Mouse (Mus musculus): Measurements from ENCODE around the gene Atp1a2. TPM values are rescaled to one million over a fixed set of nuclear protein-coding genes. Genes with fewer than 3 reads are reported as not detected.

Atp1a2 gene
- polyA plus RNA-seq, 1 experiment, result 567 TPM

DNA sequence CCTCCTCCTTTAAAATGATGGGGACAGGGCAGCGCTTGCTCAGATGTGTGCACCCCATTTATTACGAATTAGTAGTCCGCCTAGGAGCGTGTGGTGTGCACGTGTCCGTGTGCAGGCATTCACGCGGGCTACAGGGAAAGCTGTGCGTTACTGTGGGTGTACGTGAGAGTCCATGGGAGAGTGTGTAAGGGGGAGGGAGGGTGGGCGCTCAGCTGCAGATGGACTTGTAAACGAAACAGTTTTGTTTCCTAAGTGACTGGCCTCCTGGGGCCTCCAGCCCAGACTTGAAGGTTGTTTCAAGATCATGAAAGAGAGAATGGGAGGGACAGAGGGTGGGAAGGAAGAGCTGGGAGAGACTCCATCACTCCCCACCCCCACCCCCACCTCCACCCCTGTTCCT lies 3.3 kb upstream of the Atp1a2 start:
- H3K27ac ChIP-seq (ENCODE audit: insufficient read depth, low read length), result peak overlapping the region; percentile 79
- TF ChIP-seq POLR2A (IDR thresholded peaks at IDR 0.05; ENCODE audit: extremely low read depth, insufficient read depth, low read length), result no peak
- TF ChIP-seq CTCF (IDR thresholded peaks at IDR 0.05; ENCODE audit: extremely low read depth, insufficient read depth, low read length), result no peak
- peaks cover 8% of the 10 kb centered on the region for H3K4me1 ChIP-seq (ENCODE audit: control insufficient read depth, insufficient read depth, low read length)
- H3K4me3 ChIP-seq (ENCODE audit: insufficient read depth, low read length), result no peak overlapping the region

DNA sequence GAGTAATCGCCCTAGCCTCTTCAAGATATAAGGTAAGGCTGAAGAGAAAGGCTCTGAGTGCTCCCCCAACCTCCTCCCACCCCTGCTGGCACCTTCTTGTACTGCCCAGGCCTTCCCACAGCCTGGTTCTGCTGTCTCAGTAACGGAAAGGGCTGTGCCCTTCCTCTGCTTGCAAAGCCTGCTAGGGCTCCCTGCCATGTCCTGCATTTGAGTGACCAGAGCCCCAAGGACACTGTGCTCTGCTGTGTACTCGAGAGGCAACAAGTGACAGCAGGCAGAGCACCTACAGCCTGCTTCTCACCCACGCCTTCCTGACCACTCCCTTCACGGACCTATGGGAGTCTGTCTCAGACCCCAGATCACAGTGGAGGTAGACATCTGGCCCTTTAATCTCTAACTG lies 2.4 kb upstream of the Atp1a2 start:
- no peak overlapping the region for H3K4me3 ChIP-seq (ENCODE audit: insufficient read depth, low read length)
- peaks cover 7% of the 10 kb centered on the region for H3K4me1 ChIP-seq (ENCODE audit: control insufficient read depth, insufficient read depth, low read length)
- peak overlapping the region; percentile 79 for H3K27ac ChIP-seq (ENCODE audit: insufficient read depth, low read length)
- TF ChIP-seq CTCF (IDR thresholded peaks at IDR 0.05; ENCODE audit: extremely low read depth, insufficient read depth, low read length), result no peak
- no peak; the same call in 1 of the 2 replicates for TF ChIP-seq POLR2A (IDR thresholded peaks at IDR 0.05; ENCODE audit: extremely low read depth, insufficient read depth, low read length)

DNA sequence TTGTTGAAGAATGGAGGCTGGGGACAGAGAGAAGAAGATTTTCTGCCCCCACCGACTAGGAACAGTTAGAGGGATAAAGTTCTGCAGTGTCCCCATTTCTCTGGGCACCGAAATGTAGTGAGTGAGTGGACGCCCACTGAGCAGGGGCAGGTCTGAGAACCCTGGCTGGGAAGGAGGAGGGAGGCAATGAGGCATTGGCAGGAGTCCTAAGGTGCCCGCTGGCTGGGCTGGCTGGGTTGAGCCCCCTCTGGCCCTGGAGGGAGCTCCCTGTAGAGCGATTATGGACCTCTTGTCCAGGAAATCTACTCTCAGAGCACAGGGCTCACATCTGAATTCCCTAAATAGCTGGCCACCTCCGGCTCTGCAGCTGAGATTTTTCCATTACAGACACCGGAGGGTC lies 1.7 kb upstream of the Atp1a2 start:
- Histone ChIP-seq H3K27ac (ENCODE audit: insufficient read depth, low read length) (peak overlapping the region; percentile 79; the same call in 1 of the 2 replicates), H3K4me3 (ENCODE audit: insufficient read depth, low read length) (no peak overlapping the region), H3K4me1 (ENCODE audit: control insufficient read depth, insufficient read depth, low read length) (peaks cover 7% of the 10 kb centered on the region)
- no peak for TF ChIP-seq CTCF (IDR thresholded peaks at IDR 0.05; ENCODE audit: extremely low read depth, insufficient read depth, low read length)
- no peak for TF ChIP-seq POLR2A (IDR thresholded peaks at IDR 0.05; ENCODE audit: extremely low read depth, insufficient read depth, low read length)

DNA sequence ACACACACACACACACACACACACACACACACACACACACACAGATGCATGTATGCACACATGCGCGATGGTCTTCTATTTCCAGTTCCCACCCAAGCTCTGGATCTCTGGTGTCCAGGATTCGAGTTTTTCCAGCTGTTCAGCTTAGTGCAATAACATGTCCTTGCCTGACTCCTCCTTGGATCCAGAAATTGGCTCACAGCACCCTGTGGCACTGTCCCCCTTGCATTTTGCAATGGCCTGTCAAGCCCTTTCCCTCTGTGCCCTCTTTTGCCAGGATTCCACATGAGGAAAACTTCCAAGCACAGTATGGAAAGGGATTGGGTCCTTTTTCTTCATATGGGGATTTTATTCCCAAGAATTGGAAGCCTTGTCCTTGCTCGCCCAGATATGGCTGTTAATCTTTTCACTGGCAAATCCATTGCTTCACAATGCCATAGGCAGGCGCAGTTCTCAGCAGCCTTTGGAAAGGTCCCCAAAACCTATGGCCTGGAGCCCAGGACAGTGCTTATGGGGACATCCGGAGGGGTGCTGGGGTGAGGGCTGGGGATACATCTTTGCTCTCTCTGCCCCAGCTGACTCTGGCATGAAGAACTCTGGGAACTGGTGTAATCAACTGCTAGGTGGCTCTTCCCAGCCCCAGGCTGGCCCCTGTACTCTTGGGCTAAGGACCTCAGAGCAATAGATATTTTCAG lies 901 bp downstream of the Atp1a2 start:
- peaks cover 11% of the 10 kb centered on the region for H3K4me1 ChIP-seq (ENCODE audit: control insufficient read depth, insufficient read depth, low read length)
- peak overlapping the region; percentile 60 for H3K4me3 ChIP-seq (ENCODE audit: insufficient read depth, low read length)
- H3K27ac ChIP-seq (ENCODE audit: insufficient read depth, low read length), result peak overlapping the region; percentile 89
- TF ChIP-seq CTCF (IDR thresholded peaks at IDR 0.05; ENCODE audit: extremely low read depth, insufficient read depth, low read length) (no peak), POLR2A (IDR thresholded peaks at IDR 0.05; ENCODE audit: extremely low read depth, insufficient read depth, low read length) (no peak)

DNA sequence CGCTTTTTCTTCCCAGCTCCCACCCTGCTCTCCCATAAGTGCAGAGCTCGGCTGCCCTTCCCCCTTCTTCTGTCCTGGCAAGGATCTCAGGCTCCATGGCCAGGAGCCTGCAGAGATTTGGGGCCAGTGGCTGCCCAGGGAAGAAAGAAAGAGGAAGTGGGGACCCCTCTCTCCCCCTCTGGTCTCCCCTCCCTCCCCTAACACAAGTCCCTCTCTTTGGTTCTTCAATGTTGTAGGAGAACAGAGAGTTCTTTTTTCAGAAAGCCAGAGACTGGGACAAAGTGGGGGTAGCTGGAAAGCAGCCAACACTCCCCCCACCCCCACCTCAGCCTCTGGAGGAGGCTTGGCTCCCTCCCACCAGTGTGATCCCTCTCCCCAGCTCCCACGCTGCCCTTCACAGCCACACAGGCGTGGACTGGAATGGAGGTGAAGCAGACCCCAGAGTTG lies 2.1 kb downstream of the Atp1a2 start:
- TF ChIP-seq POLR2A (IDR thresholded peaks at IDR 0.05; ENCODE audit: extremely low read depth, insufficient read depth, low read length) (0 out of 2 replicates have a peak, but pooled peaks have one; percentile 23), CTCF (IDR thresholded peaks at IDR 0.05; ENCODE audit: extremely low read depth, insufficient read depth, low read length) (no peak)
- H3K27ac ChIP-seq (ENCODE audit: insufficient read depth, low read length), result peak overlapping the region; percentile 89
- H3K4me3 ChIP-seq (ENCODE audit: insufficient read depth, low read length), result peak overlapping the region; percentile 60
- peaks cover 11% of the 10 kb centered on the region for H3K4me1 ChIP-seq (ENCODE audit: control insufficient read depth, insufficient read depth, low read length)

DNA sequence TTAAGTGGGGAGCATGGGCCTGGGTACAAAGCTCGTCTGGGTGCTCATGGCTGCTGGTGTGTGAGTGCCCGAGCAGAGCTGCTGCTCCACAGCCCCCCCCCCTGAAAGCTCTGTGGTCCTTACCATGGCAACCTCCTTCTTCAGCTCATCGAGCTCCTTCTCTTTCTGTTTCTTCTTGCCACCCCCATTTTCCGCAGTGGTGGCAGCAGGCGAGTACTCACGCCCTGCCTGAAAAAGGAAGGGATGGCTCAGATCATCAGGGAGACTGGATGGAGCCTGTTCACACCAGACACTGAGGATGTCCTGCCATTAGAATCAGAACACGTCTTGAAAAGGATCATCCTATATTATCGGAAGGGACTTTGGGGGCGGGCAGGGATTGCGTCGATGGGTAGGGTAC lies 4.4 kb downstream of the Atp1a2 start:
- no peak for TF ChIP-seq CTCF (IDR thresholded peaks at IDR 0.05; ENCODE audit: extremely low read depth, insufficient read depth, low read length)
- no peak for TF ChIP-seq POLR2A (IDR thresholded peaks at IDR 0.05; ENCODE audit: extremely low read depth, insufficient read depth, low read length)
- Histone ChIP-seq H3K4me1 (ENCODE audit: control insufficient read depth, insufficient read depth, low read length) (peaks cover 9% of the 10 kb centered on the region), H3K27ac (ENCODE audit: insufficient read depth, low read length) (peak overlapping the region; percentile 77), H3K4me3 (ENCODE audit: insufficient read depth, low read length) (no peak overlapping the region)

DNA sequence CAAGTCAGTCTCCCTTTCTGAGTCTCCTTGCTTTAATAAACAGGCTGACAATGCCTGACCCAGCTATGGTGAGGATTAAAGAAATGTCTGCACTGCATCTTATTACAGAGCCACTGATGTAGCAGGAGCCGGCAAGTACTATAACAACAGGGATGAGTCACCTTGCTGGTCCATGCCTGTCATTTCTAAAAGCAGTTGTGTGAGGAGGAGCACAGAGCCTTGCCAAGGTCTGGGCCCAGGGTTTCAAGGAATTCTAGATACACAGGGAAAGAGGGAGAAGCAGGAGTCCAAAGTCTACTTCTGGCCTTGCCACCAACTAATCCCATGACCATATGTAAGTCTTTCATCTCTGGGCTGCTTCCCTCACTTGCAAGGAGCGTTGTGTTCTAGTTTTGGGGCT lies 5.0 kb downstream of the Atp1a2 start:
- no peak overlapping the region for H3K4me3 ChIP-seq (ENCODE audit: insufficient read depth, low read length)
- H3K27ac ChIP-seq (ENCODE audit: insufficient read depth, low read length), result peak overlapping the region; percentile 77
- TF ChIP-seq CTCF (IDR thresholded peaks at IDR 0.05; ENCODE audit: extremely low read depth, insufficient read depth, low read length) (no peak), POLR2A (IDR thresholded peaks at IDR 0.05; ENCODE audit: extremely low read depth, insufficient read depth, low read length) (0 out of 2 replicates have a peak, but pooled peaks have one; percentile 6)
- H3K4me1 ChIP-seq (ENCODE audit: control insufficient read depth, insufficient read depth, low read length), result peaks cover 7% of the 10 kb centered on the region

DNA sequence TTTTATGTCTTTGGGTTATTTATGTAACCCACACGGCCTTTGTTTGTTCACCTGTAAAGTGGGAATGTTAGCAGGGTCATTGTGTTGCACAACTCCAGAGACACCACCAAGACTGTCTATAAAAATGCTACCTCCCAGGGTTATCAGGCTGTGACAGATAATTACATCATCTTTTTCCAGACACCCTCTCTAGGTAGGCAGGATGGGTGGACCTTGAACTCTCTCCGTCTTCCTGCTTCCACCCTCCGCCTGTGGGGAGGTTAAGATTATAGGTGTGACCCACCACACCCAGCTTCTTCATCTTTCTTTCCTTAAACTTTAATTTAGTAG lies 8.3 kb downstream of the Atp1a2 start:
- H3K27ac ChIP-seq (ENCODE audit: insufficient read depth, low read length), result no peak overlapping the region
- peaks cover 5% of the 10 kb centered on the region for H3K4me1 ChIP-seq (ENCODE audit: control insufficient read depth, insufficient read depth, low read length)
- H3K4me3 ChIP-seq (ENCODE audit: insufficient read depth, low read length), result no peak overlapping the region
- TF ChIP-seq POLR2A (IDR thresholded peaks at IDR 0.05; ENCODE audit: extremely low read depth, insufficient read depth, low read length) (no peak), CTCF (IDR thresholded peaks at IDR 0.05; ENCODE audit: extremely low read depth, insufficient read depth, low read length) (no peak)

DNA sequence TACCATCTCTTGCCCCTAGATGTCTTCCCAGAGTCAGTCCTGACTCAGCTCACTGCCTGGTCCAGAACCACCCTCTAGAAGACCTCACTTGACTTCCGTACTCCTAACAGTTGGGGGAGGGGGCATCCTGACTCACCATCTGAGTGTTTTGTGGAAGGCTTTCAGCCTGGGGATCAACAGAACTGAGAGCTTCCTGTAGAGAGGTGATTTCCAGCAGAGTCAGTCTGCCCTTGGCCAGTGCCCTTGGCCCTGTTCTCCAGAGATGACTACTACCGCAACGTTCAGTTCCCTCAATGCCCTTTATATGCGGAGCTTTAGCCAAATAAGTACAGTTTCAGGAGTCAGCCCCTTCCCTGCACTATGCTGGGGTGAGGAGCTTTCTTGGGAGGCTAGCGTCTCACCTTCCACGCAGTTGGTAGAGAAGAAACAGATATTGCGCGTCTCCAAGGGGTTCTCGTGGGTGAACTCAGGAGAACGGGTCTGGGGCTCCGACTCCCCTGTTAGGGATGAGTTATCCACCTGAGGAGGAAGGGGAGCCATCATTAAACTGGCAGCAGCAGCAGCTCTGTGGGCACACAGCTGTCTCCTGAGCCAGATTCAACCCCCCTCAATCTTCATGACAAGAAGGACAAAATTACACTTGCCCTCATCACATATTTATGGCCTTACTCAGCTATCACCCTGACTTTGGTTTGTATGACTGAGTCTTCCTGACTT lies 8.8 kb downstream of the Atp1a2 start:
- no peak for TF ChIP-seq CTCF (IDR thresholded peaks at IDR 0.05; ENCODE audit: extremely low read depth, insufficient read depth, low read length)
- no peak for TF ChIP-seq POLR2A (IDR thresholded peaks at IDR 0.05; ENCODE audit: extremely low read depth, insufficient read depth, low read length)
- Histone ChIP-seq H3K4me1 (ENCODE audit: control insufficient read depth, insufficient read depth, low read length) (peaks cover 5% of the 10 kb centered on the region), H3K4me3 (ENCODE audit: insufficient read depth, low read length) (no peak overlapping the region), H3K27ac (ENCODE audit: insufficient read depth, low read length) (no peak overlapping the region)

DNA sequence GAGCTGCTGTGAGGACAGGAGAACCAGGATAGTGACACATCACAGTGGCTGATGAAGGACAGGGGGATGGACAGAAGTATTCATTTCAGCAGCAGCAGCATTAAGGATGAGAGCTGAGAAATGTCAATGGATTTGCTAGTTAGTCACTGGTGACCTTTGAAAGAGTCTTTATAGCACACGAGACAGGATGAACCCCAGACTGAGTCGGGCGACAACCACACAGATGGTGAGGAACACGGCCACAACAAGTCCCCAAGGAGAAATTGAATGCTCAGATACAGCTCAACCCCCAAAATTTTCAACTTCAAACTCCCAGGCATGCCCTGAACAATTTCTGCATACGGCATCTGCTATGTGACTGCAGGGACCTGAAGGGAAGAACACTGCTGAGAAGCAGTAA lies 11.1 kb downstream of the Atp1a2 start:
- H3K4me3 ChIP-seq (ENCODE audit: insufficient read depth, low read length), result no peak overlapping the region
- TF ChIP-seq CTCF (IDR thresholded peaks at IDR 0.05; ENCODE audit: extremely low read depth, insufficient read depth, low read length), result no peak
- TF ChIP-seq POLR2A (IDR thresholded peaks at IDR 0.05; ENCODE audit: extremely low read depth, insufficient read depth, low read length), result no peak
- H3K27ac ChIP-seq (ENCODE audit: insufficient read depth, low read length), result no peak overlapping the region
- H3K4me1 ChIP-seq (ENCODE audit: control insufficient read depth, insufficient read depth, low read length), result peaks cover 2% of the 10 kb centered on the region
